Mouse (Mus musculus): Measurements from ENCODE around the gene Taf1c.

Taf1c gene

GRCm38 (mm10) chr8:119574437-119575365 is 30.3 kb downstream of the Taf1c start, which contains the start of the genes Hsdl1 and Dnaaf1:
TSS of gene Hsdl1 (minus strand) at chr8:119575183.
TSS of gene Dnaaf1 (plus strand) at chr8:119575235.
- DNase-seq (ENCODE audit: low read depth, low spot score), result peak; percentile 67

- DNase-seq (ENCODE audit: low read depth, low spot score), result no peak
Observed at GRCm38 (mm10) chr8:119572411-119572810, 32.6 kb downstream of the Taf1c start.

- no peak for DNase-seq (ENCODE audit: low read depth, low spot score)
Observed at GRCm38 (mm10) chr8:119571135-119571534, 33.9 kb downstream of the Taf1c start.

GRCm38 (mm10) chr8:119569881-119570280 is 35.1 kb downstream of the Taf1c start:
- DNase-seq (ENCODE audit: low read depth, low spot score), result no peak

- DNase-seq (ENCODE audit: low read depth, low spot score), result no peak
Observed at GRCm38 (mm10) chr8:119568951-119569350, 36.1 kb downstream of the Taf1c start.

- no peak for DNase-seq (ENCODE audit: low read depth, low spot score)
Observed at GRCm38 (mm10) chr8:119568251-119568650, 36.8 kb downstream of the Taf1c start.

GRCm38 (mm10) chr8:119566367-119566766 is 38.7 kb downstream of the Taf1c start:
- no peak for DNase-seq (ENCODE audit: low read depth, low spot score)

- no peak for DNase-seq (ENCODE audit: low read depth, low spot score)
Observed at GRCm38 (mm10) chr8:119563849-119564251, 41.2 kb downstream of the Taf1c start.

GRCm38 (mm10) chr8:119559402-119559720 is 45.7 kb downstream of the Taf1c start:
- no peak for DNase-seq (ENCODE audit: low read depth, low spot score)

GRCm38 (mm10) chr8:119558603-119559401 is 46.2 kb downstream of the Taf1c start, which contains the start of gene Mbtps1:
TSS of gene Mbtps1 (minus strand) at chr8:119558735.
- DNase-seq (ENCODE audit: low read depth, low spot score), result peak; percentile 93

GRCm38 (mm10) chr8:119557821-119558602 is 47.0 kb downstream of the Taf1c start:
- peak; percentile 47 for DNase-seq (ENCODE audit: low read depth, low spot score)

GRCm38 (mm10) chr8:119557132-119557531 is 47.9 kb downstream of the Taf1c start:
- DNase-seq (ENCODE audit: low read depth, low spot score), result no peak

- no peak for DNase-seq (ENCODE audit: low read depth, low spot score)
Observed at GRCm38 (mm10) chr8:119555861-119556260, 49.2 kb downstream of the Taf1c start.

GRCm38 (mm10) chr8:119552967-119553366 is 52.1 kb downstream of the Taf1c start:
- DNase-seq (ENCODE audit: low read depth, low spot score), result no peak

- no peak for DNase-seq (ENCODE audit: low read depth, low spot score)
Observed at GRCm38 (mm10) chr8:119548560-119549113, 56.4 kb downstream of the Taf1c start.
